Mouse (Mus musculus) liver, postnatal 0 days (tissue): ENCODE measurements around the gene Ankrd60.

Experiments used
- CTCF ChIP-seq: sonication (generic); IDR thresholded peaks from 2 replicates; pipeline ENCODE4 v1.5.1; 2016; ENCODE audit warnings: antibody characterized with exemption, low read depth
- EP300 ChIP-seq: IDR thresholded peaks from 2 replicates; pipeline ENCODE4 v1.6.1; 2016; ENCODE audit warnings: antibody characterized with exemption, low read depth, mild to moderate bottlenecking

- TF ChIP-seq CTCF (no peak), EP300 (no peak)
Measured at GRCm38 (mm10) chr2:173625786-173626185, 47.6 kb upstream of the Ankrd60 start.
